Mouse (Mus musculus) cerebellum, adult 18-20 months (tissue): ENCODE data around the gene Gnb1.
"Not testable (repeated sequence)": the region's sequence is repeated elsewhere in the genome, so short reads cannot be mapped to it uniquely, and the experiment has no call there.

Source experiments
- DNase-seq, 2 experiments: peaks; one replicate each; pipeline ENCODE4 v3.0.0; 2021

The Gnb1 gene

GRCm38 (mm10) chr4:155552917-155553532 lies 61.9 kb downstream of the Gnb1 start:
- DNase-seq: peak; percentile 52 to 57

- DNase-seq: no peak
These were observed 63.7 kb downstream of the Gnb1 start for GRCm38 (mm10) chr4:155554880-155555279.

GRCm38 (mm10) chr4:155555464-155555863 lies 64.3 kb downstream of the Gnb1 start:
- no peak for DNase-seq

GRCm38 (mm10) chr4:155559454-155559853 lies 68.3 kb downstream of the Gnb1 start:
- DNase-seq: no peak

- no peak for DNase-seq
These were observed 69.8 kb downstream of the Gnb1 start for GRCm38 (mm10) chr4:155560932-155561331.

- DNase-seq: no peak
These were observed 70.7 kb downstream of the Gnb1 start, which contains the start of gene Nadk for GRCm38 (mm10) chr4:155561661-155562442. Gene Nadk (plus strand): TSS chr4:155562378.

- DNase-seq: peak; percentile 64 to 72
These were observed 71.7 kb downstream of the Gnb1 start for GRCm38 (mm10) chr4:155562725-155563399.

- DNase-seq: peak; percentile 91 to 96
These were observed 72.5 kb downstream of the Gnb1 start for GRCm38 (mm10) chr4:155563400-155564231.

- peak; percentile 34 to 42 for DNase-seq
These were observed 73.3 kb downstream of the Gnb1 start for GRCm38 (mm10) chr4:155564315-155565069.

- DNase-seq: no peak
These were observed 75.4 kb downstream of the Gnb1 start for GRCm38 (mm10) chr4:155566555-155566954.

GRCm38 (mm10) chr4:155568170-155568569 lies 77.0 kb downstream of the Gnb1 start:
- peak; percentile 26 to 51 for DNase-seq

GRCm38 (mm10) chr4:155568632-155569370 lies 77.6 kb downstream of the Gnb1 start:
- DNase-seq: no peak

GRCm38 (mm10) chr4:155569818-155570217 lies 78.7 kb downstream of the Gnb1 start:
- no peak for DNase-seq

GRCm38 (mm10) chr4:155570315-155570714 lies 79.2 kb downstream of the Gnb1 start:
- DNase-seq: not testable (repeated sequence)

GRCm38 (mm10) chr4:155571442-155571841 lies 80.3 kb downstream of the Gnb1 start:
- DNase-seq: no peak

GRCm38 (mm10) chr4:155573155-155573554 lies 82.0 kb downstream of the Gnb1 start:
- no peak for DNase-seq

- DNase-seq: no peak
These were observed 82.7 kb downstream of the Gnb1 start for GRCm38 (mm10) chr4:155573876-155574275.

- peak in 1 of 2 experiments; percentile 47 for DNase-seq
These were observed 83.8 kb downstream of the Gnb1 start for GRCm38 (mm10) chr4:155574931-155575330.

GRCm38 (mm10) chr4:155575521-155575920 lies 84.4 kb downstream of the Gnb1 start:
- DNase-seq: no peak

- DNase-seq: no peak
These were observed 86.0 kb downstream of the Gnb1 start for GRCm38 (mm10) chr4:155577132-155577531.

GRCm38 (mm10) chr4:155577741-155578140 lies 86.6 kb downstream of the Gnb1 start:
- no peak for DNase-seq
